Mouse (Mus musculus) yolk sac, embryonic 10.5 days (tissue): ENCODE measurements around the gene Cd93.

ENCODE experiments used
- DNase-seq: peaks from one replicate; pipeline ENCODE4 v3.0.0-alpha.2; 2017; ENCODE audit warnings: low spot score

Cd93 gene

DNA sequence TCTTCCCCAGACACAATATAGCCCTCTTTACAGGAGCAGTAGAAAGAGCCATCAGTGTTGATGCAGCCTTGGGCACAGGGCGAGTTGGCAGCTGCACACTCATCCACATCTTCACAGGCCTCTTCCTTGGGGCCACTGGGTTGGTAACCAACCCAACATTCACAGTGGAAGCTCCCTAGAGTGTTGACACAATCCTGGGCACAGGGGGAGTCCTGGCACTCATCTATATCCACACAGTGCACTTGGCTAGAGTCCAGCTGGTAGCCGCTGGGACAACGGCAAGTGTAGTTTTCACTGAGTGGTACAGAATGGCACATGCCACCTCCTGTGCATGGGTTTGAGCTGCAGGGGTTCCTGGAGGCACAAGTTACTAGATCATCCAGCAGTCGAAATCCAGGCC, 1.2 kb downstream of the Cd93 start:
- no peak for DNase-seq

DNA sequence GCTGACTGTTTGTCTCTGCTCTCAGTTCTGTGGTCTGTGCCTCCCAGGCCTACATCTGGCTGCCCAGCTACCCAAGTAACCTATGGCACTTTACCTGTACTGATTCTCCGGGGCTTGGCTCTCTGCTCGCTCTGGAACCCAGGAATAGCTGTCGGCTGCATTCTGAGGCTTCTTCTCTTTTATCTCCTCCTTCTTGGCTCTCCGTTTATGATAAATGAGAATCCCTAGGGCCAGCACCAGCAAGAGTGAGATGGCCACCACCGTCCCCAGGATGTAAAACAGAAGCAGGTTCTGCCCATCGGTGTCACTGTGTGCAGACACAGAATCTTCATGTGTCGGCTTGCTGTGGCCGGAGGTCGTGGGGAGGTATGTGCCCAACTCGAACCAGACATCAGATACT, 1.9 kb downstream of the Cd93 start:
- DNase-seq = no peak

DNA sequence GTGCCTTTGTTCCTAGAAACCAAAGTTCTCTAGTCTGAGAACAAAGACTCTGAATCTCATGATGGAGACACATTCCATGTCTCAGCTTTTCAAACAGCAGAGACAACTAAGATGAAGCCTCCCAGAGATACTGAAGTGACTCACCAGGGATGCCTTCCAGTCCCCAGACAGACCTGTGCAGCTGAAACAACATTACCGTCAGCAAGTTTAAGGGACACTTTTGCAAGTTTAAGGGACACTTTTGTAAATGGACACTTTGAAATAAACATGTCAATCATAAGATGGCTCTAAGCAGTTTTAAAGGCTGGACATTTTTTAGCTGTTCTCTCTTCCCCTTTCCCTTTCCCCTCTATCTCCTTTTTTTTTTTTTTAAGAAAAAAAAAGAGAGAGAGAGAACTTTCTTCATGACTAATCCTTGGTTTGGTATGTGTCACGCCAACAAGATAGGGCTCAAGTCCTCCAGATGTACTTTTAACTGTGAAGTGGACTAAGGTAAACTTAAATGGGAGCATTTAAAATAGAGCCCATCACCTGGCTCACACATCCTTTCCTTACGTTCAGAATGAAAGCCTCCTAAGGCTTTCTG, 3.6 kb downstream of the Cd93 start:
- DNase-seq = no peak

DNA sequence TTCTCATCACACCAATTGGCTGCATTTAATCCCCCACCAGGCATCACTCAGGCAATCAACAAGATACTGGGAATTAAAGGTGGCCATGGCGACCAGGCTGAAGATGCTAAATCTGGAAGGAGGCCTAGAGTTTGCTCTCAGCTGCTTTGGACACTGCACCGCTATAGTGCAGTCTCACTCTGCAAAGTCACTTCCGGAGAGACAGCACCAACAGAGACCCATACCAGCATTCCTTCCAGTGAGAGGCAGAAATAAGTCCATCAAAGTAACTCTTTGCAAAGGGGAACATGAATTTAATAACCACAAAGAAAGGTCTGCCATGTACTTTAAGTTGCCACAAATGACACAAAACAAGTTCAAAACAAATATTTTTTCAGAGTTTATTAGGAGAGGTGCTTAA, 7.1 kb downstream of the Cd93 start:
- DNase-seq = no peak

DNA sequence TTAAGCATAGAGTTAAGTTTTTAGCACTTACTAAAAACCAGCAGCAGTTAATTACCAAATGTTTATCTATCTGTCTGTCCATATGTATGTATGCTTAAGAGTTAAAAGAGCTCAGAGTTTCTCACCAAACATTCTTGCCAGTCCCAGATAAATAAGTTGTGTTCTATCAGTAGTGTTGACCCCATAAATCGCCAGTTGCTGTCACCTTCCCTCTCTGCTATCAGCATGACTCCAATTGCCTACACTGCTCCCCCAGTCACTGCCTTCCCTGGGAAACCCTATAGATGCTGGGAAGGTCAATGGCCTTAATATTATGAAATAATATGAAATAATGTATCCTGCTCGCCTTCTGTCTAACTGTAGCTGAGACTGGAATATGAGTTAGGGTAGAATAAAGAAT, 11.0 kb downstream of the Cd93 start:
- no peak for DNase-seq

DNA sequence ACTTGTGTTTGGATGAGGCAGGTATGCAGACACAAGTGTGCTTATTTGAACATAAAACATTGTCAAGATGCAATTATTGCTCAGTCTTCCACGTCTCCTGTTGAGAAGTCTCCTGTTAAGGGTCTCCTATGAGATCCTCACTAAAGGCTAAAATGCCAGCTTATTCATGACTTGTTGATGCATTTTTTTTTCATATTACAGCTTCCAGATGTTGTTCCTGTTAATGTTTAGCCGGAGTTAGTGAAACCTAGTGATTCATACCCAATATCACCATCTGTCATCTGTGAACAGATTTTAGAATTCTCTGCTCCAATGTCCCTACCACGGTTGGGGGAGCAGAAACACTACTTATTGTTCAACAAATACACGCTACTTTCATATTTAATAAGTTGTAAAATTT, 12.4 kb downstream of the Cd93 start:
- DNase-seq = no peak

DNA sequence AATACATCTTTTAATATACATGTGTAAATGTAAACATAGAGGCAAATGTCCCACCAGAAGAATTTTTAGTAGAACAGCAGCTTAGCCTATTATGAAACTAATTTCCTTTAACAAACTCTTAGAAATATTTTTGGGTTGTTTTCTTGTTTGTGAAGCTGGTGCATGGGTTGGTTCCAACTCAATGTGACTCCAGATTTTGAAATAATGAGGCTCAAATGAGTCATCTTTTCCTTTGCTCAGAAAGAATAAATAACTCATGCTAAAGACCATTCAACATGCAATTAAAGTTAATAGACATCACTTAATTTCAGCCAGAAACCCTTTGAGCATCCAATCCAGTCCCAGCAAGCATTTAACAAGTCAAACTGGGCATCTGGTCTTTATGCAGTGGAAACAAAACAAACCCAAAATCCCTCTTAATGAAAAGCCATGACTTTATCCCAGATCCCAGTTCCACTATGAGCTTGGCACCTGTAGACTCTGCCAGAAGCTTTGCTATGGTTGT, 14.3 kb downstream of the Cd93 start:
- DNase-seq = no peak

DNA sequence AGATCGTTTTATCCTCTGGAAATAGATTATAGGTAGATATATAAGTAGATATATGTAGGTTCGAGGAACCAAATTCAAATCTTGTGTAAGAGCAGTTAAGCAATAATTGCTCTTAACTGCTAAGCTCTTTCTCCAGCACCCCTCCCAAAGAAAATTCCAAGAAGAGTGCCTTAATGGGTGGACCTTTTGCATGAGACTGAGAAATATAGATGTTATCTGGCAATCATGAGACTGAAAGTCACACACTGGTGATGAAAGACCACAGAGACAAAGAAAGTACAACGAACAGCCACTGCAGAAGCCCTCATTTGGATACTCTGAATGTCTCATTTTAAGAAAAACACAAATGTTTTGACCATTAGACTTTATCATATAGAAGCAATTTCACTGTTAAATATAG, 14.8 kb downstream of the Cd93 start:
- no peak for DNase-seq

DNA sequence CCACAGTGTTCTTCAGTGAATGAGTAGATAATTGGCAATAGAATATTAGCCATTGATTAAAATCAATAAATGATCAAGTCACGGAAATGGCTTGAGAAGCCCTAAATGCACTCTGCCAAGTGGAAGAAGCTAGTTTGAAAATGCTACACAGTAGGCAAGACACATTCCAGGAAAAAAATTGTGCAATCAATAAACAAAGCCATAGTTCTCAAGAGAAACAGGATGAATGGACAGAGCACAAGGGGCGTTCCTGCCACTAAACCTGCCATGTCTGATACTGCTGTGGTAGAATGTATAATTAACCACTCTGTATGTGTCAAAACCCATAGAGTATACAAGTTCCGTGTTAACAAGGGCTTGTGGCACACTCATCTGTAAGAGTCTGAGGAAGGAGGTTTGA, 15.8 kb downstream of the Cd93 start:
- DNase-seq = no peak

DNA sequence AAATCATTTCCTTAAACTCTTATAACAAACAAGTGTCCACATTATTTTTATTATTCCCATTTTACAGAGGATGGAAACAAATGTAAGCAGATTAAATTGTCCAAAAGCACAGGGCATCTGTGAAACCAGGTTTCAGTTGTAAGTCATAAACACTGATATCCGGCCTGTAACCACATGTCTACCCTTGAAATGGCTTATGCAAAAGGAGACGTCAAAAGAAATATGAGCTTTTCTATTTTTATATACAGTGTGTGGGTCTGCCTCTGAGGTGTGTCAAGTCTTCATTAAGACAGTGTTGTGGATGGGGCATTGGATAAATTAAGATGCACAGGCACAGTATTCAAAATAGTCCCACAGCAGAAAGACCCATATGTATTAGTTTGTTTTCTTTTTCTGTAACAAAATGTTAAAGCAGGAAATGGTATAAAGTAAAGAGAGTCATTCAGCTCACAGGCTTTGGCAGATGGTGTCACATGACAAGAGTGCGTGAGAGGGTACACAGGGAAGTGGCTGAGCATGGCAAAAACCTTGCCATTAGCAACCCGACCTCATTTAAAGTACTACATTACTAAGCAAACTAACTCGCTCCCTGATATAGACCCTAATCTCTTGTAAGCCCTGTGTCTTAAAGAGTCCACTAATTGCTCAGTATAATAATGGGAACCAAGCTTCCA, 17.5 kb downstream of the Cd93 start:
- DNase-seq = no peak

DNA sequence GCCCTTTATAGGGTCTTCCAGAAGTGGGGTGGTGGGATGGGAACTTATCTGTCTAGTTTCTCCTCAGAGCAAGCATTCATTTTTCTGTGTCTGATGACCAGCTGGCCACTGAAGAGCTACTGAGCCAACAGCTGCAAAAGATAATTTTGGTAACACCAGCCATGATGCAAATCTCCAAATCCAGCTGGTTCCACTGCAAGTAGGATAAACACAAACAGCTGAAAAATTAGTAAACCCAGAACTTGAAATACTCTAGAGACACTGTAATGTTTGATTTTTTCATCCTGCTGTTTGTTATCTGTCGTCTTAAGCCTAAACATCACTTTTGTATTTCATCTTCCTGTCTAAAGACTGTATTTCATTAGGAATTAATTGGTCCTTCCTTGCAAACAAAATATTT, 21.7 kb downstream of the Cd93 start:
- DNase-seq = no peak

DNA sequence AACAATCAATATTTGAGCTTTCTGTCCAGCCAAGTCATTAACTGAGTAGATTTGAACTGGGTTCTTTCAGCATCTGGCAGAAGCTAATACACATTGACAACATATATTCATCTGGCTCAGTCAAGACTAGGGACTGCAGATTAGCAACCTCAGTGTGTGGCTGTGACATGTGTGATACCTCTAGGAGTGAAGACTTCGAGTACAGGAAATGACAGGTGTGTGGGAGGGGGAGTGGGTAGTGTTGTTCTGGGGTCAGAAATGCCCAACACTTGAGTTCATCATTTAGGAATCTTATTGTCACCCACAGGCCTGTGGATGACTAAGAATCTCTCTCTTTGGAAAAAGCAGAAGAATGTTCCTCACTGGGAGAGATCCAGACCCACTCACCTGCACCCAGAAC, 22.3 kb downstream of the Cd93 start:
- DNase-seq = no peak

DNA sequence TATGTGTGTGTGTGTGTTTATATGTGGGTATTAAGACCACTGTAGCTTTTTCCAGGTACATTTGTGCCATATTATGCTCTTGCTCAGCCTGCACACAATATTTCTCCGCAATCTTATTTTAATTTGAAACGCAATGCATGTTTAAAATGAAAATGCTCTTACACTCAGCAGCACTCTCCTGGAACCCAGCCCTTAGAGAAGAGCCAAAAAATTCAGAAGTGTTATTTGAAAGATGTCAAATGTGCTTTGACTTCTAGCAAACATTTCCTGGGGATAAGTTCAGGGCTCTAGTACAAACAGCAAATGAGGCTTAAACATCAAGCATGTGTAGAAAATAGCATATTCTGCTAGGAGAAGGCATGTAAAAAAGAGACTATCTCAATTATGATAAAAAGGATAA, 23.6 kb downstream of the Cd93 start:
- no peak for DNase-seq

DNA sequence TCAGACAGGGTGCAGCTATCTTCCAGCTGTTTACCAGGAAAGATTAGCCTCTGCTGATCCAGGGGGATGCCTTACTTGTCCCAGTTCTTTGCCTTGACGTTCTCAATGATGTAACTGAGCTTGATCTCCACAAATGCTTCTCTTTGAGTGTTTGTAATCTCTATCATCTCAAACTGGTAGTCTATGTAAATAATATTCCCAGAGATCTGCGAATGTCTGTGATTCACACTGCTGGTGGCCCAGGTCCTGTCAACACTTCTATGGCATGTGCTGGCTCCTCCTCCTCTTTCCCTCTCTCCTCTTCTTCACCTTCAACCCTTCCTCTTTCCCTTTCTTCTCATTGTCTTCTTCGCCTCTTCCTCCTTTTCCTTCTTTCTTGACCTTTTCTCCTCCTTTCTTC, 24.2 kb downstream of the Cd93 start:
- no peak for DNase-seq

DNA sequence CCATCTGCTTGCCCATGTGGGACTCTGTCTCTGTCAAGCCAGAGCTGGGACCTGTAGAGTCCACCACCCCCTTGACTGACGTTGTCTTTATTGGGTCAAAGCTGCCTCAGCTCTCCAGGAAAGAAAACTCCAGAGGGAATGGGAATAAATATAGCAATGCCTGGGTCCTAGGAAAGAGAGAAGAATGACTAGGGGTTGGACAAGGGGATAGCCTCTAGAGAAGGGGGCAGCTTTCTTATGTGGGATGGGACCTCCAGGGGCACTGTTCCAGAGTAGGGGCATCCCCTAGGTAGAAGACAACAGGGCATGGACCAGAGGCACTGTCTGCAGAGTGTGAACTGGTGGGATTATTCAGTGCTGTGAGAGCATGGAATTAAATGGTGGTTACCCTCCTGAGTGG, 33.5 kb downstream of the Cd93 start:
- DNase-seq = no peak

DNA sequence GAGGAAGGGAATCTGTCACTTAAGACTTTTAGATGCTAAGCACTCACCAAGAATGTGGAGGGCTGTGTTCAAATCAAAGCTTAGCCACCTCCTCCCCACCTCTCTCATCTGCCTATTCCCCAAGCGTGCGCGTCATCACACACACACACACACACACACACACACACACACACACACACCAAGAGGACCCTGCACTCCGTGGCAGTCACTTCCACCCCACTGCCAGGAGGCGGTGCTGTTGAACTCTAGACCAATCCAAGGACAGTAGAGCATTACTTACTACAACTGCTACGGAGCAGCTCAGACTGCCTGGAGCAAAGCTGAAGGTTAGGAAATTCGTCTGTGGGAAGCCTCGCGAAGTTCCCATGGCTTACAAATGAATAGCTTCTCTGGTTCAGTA, 34.2 kb downstream of the Cd93 start:
- peak; percentile 67 for DNase-seq

DNA sequence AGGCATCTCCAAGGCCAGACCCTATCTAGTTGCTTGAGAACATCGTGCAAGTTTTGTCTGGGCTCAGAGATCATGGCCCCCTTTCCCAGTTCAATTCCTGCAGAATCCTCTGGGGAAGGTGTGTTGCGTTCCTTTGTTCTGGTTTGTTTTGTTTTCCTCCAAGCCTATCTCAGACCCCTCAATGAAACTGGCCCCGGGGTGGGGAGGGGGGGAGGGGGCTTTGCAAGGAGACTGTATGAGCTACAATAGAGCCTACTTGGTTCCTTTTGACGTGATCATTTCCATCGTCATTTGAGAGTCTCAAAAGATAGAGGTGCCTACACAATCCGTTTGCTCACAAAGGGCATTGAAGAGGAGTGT, 34.6 kb downstream of the Cd93 start:
- DNase-seq = no peak

DNA sequence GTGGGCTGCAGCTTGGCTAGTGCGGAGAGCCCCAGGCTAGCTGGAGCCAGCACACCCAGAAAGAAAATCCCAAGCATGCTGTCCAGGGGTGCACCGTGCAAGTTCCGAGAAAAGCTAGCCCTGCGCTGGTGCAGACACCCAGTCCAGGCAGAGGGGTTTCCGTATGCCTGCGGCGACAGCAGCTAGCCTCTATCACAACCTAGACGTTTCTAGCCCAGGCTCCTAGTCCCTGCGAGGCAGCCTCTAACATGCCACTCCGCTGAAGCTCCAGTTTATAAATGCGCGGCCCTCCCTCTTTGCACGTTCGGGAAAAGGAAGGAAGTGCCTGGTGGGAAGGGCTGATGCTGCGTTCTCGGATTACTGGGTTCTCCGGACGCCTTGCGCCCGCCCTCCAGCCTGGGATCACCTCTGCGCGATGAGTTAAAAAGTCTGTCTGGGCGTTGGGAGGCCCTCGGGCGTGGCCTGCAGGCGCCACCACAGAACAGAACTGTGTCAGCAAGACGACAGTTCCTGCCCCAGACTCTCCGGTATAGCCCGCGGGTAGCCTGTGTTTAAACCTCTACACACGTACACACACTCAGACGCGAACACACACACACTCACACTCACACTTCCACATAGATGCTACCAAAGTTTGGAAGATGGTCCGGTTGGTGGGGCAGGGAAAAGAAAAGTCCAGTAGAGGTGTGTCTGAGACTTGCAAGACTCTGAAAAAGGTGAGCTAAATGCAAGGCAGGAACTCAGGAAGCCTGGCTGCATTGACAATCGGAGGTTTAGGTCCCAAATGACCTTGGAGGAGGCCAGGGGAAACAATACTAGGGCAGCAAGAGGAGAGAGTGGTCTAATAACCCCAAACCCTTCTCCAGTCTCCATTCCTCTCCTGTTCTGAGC, 35.2 kb downstream of the Cd93 start, which contains the start of gene Thbd:
Thbd (minus strand) TSS at position 319 of the 891 bp plus-strand sequence.
- DNase-seq = peak; percentile 62

DNA sequence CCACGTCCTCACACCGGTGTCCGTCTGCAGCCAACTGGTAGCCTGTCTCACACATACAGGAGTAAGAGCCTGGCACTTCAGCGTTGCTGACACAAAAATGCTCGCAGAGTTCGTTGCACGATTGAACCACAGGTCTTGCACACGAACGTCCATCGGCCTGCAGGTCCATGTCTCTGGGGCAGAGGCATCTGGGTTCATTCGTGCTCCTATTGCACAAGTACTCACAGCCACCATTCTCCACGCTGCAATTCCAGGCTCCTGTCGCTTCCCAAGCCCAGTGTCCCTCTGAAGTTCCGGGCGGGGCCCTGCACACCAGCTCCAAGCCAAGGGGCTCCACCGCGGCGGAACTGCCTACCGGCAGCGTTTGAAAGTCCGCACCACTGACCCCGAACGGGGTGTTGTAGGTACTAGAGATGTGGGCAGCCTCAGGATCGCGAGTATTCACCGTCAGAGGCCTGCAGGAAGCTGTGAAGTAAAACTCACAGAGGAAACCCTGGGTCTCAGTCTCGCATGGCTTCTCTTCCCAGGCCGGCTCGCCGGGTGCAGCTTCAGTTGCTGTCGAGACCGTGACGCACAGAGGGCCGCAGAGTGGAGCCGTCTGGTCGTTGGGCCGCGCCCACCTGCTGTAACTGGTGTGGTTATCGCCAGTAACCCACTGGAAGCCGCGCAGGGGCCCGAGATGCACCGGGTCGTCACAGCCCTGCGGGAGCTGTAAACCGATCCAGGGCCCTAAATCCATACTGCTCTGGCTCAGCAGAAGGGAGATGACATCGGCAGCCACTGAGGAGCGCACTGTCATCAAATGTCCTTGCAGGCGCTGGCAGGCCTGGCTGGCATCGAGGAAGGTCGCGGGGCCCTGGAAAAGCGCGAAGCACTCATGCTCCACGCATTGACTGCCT, 36.1 kb downstream of the Cd93 start:
- DNase-seq = peak; percentile 8

DNA sequence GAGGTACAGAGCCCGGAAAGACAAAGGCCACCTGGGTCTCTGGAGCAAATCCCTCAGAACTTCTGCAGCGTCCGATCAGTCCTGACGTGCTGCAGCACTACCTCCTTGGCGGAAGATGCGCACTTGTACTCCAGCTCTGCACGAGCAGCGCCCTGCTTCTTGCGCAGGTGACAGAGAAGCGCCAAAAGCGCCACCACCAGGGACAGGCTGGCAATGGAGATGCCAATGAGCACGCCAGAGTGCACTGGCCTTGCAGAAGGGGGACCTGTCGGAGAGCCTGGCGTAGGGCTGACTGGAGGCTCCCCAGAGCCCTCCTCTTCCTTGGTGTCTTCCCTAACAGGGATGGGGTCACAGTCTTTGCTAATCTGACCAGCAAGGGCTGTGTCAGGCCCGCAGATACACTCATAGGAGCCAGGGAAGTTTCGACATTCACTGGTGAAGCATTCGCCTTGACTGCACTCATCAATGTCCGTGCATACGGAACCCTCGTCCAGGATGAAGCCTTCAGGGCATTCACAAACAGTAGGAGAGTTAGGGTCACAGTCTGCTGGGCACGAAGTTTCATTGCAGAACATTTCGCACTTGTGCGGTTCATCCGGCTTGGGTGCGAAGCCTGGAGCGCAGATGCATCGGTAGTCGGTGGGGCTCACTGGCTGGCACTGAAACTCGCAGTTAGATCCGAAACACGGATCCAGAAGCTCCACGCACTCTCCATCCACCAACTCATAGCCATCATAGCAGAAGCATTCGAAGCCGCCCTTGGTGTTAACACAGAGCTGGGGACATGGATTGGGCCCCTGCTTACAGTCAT, 37.0 kb downstream of the Cd93 start:
- no peak for DNase-seq

DNA sequence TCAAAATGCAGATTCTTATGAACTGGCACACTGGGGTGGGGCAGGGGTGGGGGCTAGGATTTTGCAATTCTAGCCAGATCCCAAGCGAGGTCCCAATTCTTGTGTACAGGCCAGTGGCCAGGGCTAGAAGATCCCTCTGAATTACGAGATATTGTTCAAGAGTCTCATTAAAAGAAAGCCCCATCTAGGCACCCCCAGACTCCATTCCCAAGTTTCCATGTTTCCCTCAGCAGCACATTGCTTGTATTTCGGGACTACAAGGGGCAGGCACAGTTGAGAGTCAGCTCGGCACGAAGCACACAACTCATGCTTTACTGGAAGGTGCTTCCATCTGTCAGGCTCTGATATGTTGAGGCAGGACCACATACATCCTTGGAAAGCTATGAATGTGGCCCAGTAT, 38.5 kb downstream of the Cd93 start:
- no peak for DNase-seq
